Mouse (Mus musculus): Measurements from ENCODE around the gene Fig4. TPM values are rescaled to one million over a fixed set of nuclear protein-coding genes. Genes with fewer than 3 reads are reported as not detected.

The Fig4 gene
- polyA plus RNA-seq, 1 experiment from 2014 or later: 14.9 TPM

DNA sequence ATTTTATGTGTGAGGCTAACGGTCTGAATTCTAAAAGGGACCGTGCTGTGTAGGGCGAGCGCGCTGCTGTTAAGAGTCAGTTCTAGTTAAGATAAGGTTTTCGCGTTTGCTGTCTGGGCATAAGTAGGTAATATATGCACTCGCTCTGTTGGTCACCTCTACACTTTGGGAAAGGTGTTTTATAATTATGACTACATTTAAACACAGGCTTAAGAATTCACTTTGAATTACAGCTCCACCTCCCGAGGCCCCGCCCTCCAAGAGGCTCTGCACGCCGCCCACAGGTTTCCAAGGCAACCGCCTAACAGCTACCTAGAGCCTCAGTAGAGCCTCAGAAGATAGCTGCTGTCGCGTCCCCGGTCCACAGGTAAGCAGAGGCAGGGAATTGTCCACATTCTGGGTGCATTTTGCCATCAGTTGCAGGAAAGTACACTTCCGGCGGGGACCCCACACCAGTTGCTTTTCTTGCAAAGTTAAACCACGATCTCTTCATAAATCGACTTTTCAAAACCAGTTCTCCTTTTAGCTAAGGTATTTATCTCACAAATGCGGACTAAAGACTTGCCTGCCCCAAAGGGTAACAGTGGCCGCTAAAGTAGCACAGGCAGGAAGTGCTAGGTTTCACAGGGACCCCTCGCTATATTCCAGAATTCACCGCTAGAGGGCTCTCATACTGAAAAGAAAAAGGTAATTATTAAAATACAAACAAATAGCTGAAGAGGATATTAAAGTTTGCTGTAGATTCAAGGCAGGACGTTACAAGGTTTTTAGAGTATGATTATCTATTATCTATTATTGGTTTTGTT, 782 bp upstream of the Fig4 start, which contains the start of gene Ak9:
Ak9 (plus strand) TSS at position 342 of the 806 bp plus-strand sequence.
- peak; percentile 91 for DNase-seq (ENCODE audit: low spot score)
- peak within 1 kb of the TSS; percentile 68 for H3K27ac ChIP-seq
- WGBS: under 1% methylated on average over 25 of the region's 25 CpGs

DNA sequence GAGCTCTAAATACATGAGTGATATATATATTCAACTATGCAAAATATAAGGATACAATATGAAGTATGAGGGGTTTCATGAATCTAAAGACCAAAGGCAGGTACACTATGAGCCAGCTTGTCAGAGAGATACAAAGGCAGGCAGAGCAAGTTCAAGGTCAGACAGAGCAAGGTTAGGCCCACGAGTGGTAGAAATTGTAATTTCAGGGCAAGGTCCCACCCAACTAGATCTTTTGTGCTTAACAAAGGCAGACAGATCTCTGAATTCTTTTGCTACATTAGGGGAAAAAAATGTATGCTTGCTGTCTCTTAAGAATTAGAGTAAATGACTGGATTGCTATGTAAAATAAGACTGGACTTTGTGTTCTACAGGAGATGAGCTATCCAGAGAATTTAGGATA, 2.9 kb downstream of the Fig4 start:
- ATAC-seq (replicated peaks; ENCODE audit: low FRiP score, low read depth) (no peak), DNase-seq (ENCODE audit: low spot score) (no peak)
- 62% methylated on average over 1 of the region's 1 CpGs for WGBS
- H3K4me2 ChIP-seq (ENCODE audit: low read length): no peak overlapping the region
- H3K27ac ChIP-seq: no peak overlapping the region
- no peaks in the 10 kb centered on the region for H3K36me3 ChIP-seq (ENCODE audit: insufficient read depth, low read length)
- H3K27me3 ChIP-seq (ENCODE audit: insufficient read depth, low read length): no peaks in the 10 kb centered on the region
- H3K4me1 ChIP-seq (replicated peaks; ENCODE audit: insufficient read depth, low read length): no peaks in the 10 kb centered on the region
- H3K4me3 ChIP-seq (replicated peaks; ENCODE audit: low read depth, low read length): no peak overlapping the region
- H3K9ac ChIP-seq (ENCODE audit: low read depth, low read length): no peak overlapping the region
- H3K9me3 ChIP-seq (replicated peaks; ENCODE audit: low read length): no peaks in the 10 kb centered on the region
- TF ChIP-seq CTCF (IDR thresholded peaks at IDR 0.05; ENCODE audit: low read depth): no peak

More for the DNA sequence above, 782 bp upstream of the Fig4 start, which contains the start of gene Ak9:
- Histone ChIP-seq H3K9me3 (replicated peaks; ENCODE audit: low read length) (no peaks in the 10 kb centered on the region), H3K4me2 (ENCODE audit: low read length) (peak within 1 kb of the TSS; percentile 72), H3K4me1 (replicated peaks; ENCODE audit: insufficient read depth, low read length) (no peaks in the 10 kb centered on the region), H3K27me3 (ENCODE audit: insufficient read depth, low read length) (no peaks in the 10 kb centered on the region), H3K4me3 (replicated peaks; ENCODE audit: low read depth, low read length) (peak within 1 kb of the TSS; percentile 67), H3K36me3 (ENCODE audit: insufficient read depth, low read length) (no peaks in the 10 kb centered on the region), H3K9ac (ENCODE audit: low read depth, low read length) (peak within 1 kb of the TSS; percentile 78)
- peak; percentile 77 for TF ChIP-seq CTCF (IDR thresholded peaks at IDR 0.05; ENCODE audit: low read depth)
- ATAC-seq (replicated peaks; ENCODE audit: low FRiP score, low read depth): peak; percentile 79

DNA sequence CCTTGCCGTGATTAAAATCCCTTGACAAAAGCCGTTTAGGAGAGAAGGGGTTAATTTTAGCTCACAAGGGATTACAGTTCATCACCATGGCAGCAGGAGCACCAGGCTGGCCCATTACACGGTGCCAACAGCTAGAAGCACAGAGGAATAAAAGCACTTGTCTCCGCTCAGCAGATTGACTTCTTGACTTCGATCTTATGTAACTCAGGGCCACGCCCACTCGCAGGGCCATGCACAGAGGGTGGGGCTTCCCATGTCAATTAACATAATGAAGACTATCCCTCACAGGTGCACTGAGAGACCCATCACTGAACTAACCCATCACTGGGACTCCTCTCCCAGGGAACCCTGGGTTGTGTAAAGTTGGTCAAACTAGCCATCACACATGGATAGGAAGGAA, 7.9 kb downstream of the Fig4 start:
- ATAC-seq (replicated peaks; ENCODE audit: low FRiP score, low read depth): no peak
- H3K36me3 ChIP-seq (ENCODE audit: insufficient read depth, low read length): no peaks in the 10 kb centered on the region
- WGBS: 57% methylated on average over 7 of the region's 7 CpGs

DNA sequence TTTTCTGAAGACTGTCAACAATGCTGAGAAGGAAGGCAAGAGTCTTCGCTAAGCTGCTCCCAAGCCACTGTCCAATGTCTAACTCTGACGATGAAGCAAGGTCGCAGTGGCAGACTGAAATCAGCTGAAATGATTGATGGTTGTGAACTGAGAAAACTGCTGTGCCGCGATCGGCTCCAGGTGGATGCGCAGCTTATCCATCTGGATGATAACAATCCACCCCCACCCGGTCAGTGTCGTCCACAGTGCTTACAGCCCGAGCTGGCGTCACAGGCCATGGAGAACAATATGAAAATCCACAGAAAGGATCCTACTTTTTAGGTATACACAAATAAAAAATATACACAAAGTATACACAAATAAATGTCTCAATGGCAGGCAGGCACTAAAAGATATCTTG, 8.3 kb downstream of the Fig4 start:
- WGBS: 74% methylated on average over 11 of the region's 11 CpGs
- H3K36me3 ChIP-seq (ENCODE audit: insufficient read depth, low read length): no peaks in the 10 kb centered on the region
- TF ChIP-seq CTCF (IDR thresholded peaks at IDR 0.05; ENCODE audit: low read depth): no peak
- H3K9me3 ChIP-seq (replicated peaks; ENCODE audit: low read length): no peaks in the 10 kb centered on the region
- H3K27me3 ChIP-seq (ENCODE audit: insufficient read depth, low read length): no peaks in the 10 kb centered on the region
- H3K9ac ChIP-seq (ENCODE audit: low read depth, low read length): no peak overlapping the region
- no peak for DNase-seq (ENCODE audit: low spot score)
- ATAC-seq (replicated peaks; ENCODE audit: low FRiP score, low read depth): no peak
- H3K4me3 ChIP-seq (replicated peaks; ENCODE audit: low read depth, low read length): no peak overlapping the region
- peaks cover 8% of the 10 kb centered on the region; the same call in 1 of the 2 replicates for H3K4me1 ChIP-seq (replicated peaks; ENCODE audit: insufficient read depth, low read length)
- H3K27ac ChIP-seq: no peak overlapping the region
- H3K4me2 ChIP-seq (ENCODE audit: low read length): no peak overlapping the region

More for the DNA sequence above, 7.9 kb downstream of the Fig4 start:
- no peak overlapping the region for H3K9ac ChIP-seq (ENCODE audit: low read depth, low read length)
- DNase-seq (ENCODE audit: low spot score): no peak
- peaks cover 8% of the 10 kb centered on the region; the same call in 1 of the 2 replicates for H3K4me1 ChIP-seq (replicated peaks; ENCODE audit: insufficient read depth, low read length)
- no peaks in the 10 kb centered on the region for H3K9me3 ChIP-seq (replicated peaks; ENCODE audit: low read length)
- H3K4me2 ChIP-seq (ENCODE audit: low read length): no peak overlapping the region
- H3K4me3 ChIP-seq (replicated peaks; ENCODE audit: low read depth, low read length): no peak overlapping the region
- no peak overlapping the region for H3K27ac ChIP-seq
- H3K27me3 ChIP-seq (ENCODE audit: insufficient read depth, low read length): no peaks in the 10 kb centered on the region
- TF ChIP-seq CTCF (IDR thresholded peaks at IDR 0.05; ENCODE audit: low read depth): no peak

DNA sequence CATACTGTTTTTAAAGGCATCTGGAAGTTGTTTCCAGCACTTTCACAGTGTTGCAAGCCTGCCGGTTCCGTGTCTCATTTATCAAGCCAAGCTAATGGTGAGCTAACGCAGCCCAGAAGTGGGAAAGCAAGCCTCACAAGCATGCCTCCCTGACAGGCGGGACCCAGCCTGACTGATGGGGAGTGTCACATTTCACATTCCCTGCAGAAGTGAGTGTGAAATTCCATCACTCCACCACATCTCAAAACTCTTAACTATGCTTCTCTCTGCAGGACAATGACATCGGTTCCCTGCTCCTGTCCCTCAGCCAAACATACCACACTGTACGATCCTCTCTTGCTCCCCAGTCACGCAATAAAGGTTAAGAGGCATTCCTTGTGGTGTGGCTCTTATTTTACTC, 10.0 kb downstream of the Fig4 start:
- H3K27me3 ChIP-seq (ENCODE audit: insufficient read depth, low read length): no peaks in the 10 kb centered on the region
- peak overlapping the region; percentile 41 for H3K4me2 ChIP-seq (ENCODE audit: low read length)
- peaks cover 8% of the 10 kb centered on the region; the same call in 1 of the 2 replicates for H3K4me1 ChIP-seq (replicated peaks; ENCODE audit: insufficient read depth, low read length)
- ATAC-seq (replicated peaks; ENCODE audit: low FRiP score, low read depth) (no peak), DNase-seq (ENCODE audit: low spot score) (peak; percentile 73)
- TF ChIP-seq CTCF (IDR thresholded peaks at IDR 0.05; ENCODE audit: low read depth): no peak
- no peaks in the 10 kb centered on the region for H3K36me3 ChIP-seq (ENCODE audit: insufficient read depth, low read length)
- no peak overlapping the region for H3K9ac ChIP-seq (ENCODE audit: low read depth, low read length)
- WGBS: 0% methylated on average over 7 of the region's 7 CpGs
- H3K9me3 ChIP-seq (replicated peaks; ENCODE audit: low read length): no peaks in the 10 kb centered on the region
- no peak overlapping the region for H3K4me3 ChIP-seq (replicated peaks; ENCODE audit: low read depth, low read length)
- H3K27ac ChIP-seq: 0 out of 2 replicates have a peak overlapping the region, but pooled peaks have one; percentile 39

DNA sequence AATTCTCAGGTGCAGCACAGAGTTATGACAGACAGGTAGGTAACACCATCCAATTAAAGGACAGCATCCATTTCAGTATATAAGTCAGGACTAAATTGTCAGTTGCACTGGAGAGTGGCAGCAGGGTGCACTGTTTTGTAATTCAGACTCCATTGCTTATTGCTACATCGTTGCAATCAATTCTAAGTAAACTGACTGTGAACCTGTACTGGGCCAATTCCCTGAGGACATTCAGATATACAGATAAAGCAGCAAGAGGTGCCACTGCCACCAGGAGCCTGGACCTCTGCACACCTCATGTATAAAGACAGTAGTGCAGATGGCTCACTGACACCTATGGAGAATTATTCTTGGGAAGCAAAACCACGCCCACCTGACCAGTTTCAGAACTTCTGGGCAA, 12.0 kb downstream of the Fig4 start:
- DNase-seq (ENCODE audit: low spot score) (no peak), ATAC-seq (replicated peaks; ENCODE audit: low FRiP score, low read depth) (no peak)
- Histone ChIP-seq H3K9me3 (replicated peaks; ENCODE audit: low read length) (no peaks in the 10 kb centered on the region), H3K27ac (no peak overlapping the region), H3K4me2 (ENCODE audit: low read length) (no peak overlapping the region), H3K27me3 (ENCODE audit: insufficient read depth, low read length) (no peaks in the 10 kb centered on the region), H3K4me1 (replicated peaks; ENCODE audit: insufficient read depth, low read length) (peaks cover 8% of the 10 kb centered on the region; the same call in 1 of the 2 replicates), H3K4me3 (replicated peaks; ENCODE audit: low read depth, low read length) (no peak overlapping the region), H3K9ac (ENCODE audit: low read depth, low read length) (no peak overlapping the region), H3K36me3 (ENCODE audit: insufficient read depth, low read length) (no peaks in the 10 kb centered on the region)
- no peak for TF ChIP-seq CTCF (IDR thresholded peaks at IDR 0.05; ENCODE audit: low read depth)
- 81% methylated on average over 2 of the region's 2 CpGs for WGBS
